Mouse (Mus musculus) retina, postnatal 7 days (tissue): ENCODE results near the gene Dmc1.
A peak's percentile ranks its signal among the peaks of the same experiment; 100 is the strongest.

Source experiments
- DNase-seq: peaks from one replicate; pipeline ENCODE4 v3.0.0-alpha.2; 2012; ENCODE audit warnings: low read depth, low spot score

Dmc1 gene

DNA sequence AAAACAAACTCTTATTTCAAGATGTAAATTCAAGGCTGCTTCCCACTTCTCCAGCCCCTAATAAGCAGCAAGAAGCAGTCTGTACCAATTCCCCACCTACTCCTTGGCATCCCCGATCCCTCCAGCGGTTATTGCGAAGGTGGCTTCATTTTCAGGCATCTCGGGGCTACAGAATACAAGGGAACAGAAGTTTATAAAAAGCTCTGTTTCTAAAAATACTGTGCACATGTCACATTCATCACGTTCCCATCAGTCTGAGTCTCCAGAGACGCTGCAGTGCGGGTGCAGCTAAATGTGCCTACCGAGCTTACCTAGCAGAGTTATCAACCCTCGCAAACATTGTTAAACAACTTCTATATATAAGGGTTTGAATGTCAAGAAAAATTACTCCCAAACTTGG is 42.5 kb downstream of the Dmc1 start:
- DNase-seq: no peak

DNA sequence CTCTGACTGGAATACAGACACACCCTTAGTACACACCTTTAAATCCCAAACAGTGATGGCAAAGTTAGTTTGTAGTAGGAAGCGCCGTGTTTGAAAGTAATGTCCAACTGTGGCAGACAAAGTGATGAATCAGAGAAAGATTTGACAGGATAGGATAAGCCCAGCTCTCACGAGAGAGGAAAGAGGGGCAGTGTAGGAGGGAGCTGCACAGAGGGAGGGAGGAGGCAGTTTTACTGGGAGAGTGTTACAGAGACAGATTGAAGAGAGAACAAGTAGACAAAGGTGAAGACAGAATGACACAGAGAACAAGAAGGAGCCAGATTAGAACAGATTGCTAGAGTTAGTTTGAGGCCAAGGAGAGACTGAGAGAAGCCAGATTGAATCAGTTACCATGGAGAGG is 45.3 kb downstream of the Dmc1 start:
- no peak for DNase-seq

DNA sequence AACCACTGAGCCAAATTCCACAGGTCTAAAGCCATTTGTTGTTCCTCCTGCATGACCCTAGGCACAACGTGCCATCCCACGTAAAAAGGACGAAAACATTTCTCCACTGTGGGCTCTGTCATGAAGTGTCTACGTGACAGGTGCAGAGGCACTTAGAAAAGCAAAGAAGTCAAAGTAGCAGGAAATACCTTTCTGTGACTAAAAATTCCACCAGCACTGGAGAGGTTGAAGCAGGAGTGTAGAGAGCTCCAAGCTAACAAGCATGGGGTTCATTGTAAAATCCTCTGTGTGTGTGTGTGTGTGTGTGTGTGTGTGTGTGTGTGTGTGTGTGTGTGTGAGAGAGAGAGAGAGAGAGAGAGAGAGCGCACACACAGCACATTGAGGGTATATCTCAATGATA is 52.3 kb downstream of the Dmc1 start:
- no peak for DNase-seq

DNA sequence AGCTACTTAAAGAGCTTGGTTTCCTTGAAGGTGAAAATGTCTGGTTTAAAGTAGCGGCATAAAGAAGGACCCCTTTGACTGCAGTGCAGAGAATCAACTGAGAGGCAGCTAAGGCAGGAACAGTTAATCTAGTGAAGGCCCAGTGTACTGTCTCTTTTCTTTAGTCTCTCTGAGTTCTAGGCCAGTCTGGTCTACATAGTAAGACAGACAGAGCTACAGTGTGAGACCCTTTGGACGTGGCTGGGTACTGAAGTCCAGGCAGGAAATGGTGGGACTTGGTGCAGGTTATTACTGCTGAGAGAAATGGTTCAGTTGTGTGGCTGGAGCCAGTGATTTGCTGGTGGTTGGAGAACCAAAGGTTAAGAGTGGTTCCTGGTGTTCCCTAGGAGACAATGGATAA is 56.7 kb downstream of the Dmc1 start:
- no peak for DNase-seq

DNA sequence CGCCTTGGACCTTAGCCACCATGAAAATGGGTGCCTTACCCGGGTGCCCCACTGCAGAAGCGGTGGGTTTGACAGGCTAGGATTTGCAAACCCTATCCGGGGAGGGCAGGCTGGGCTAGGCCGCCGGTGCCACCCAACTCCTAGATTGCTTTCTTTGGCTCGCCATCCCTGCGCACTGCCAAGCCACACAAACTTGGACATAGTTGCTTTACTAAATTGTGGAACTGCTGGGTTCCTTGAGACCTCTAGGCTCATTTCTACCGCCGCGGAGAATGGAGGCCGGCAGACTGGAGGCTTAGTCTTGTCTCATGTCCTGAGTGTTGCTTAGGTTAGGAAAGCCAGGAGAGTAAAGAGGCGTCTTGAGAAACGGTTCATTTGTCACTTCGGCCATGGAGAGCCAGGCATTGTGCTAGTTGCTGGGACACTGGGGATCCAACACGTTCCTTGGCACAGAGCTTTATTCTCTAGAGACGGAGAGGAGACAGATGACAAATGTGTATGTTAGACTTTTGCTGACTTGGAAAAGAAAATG is 57.6 kb downstream of the Dmc1 start:
- no peak for DNase-seq

DNA sequence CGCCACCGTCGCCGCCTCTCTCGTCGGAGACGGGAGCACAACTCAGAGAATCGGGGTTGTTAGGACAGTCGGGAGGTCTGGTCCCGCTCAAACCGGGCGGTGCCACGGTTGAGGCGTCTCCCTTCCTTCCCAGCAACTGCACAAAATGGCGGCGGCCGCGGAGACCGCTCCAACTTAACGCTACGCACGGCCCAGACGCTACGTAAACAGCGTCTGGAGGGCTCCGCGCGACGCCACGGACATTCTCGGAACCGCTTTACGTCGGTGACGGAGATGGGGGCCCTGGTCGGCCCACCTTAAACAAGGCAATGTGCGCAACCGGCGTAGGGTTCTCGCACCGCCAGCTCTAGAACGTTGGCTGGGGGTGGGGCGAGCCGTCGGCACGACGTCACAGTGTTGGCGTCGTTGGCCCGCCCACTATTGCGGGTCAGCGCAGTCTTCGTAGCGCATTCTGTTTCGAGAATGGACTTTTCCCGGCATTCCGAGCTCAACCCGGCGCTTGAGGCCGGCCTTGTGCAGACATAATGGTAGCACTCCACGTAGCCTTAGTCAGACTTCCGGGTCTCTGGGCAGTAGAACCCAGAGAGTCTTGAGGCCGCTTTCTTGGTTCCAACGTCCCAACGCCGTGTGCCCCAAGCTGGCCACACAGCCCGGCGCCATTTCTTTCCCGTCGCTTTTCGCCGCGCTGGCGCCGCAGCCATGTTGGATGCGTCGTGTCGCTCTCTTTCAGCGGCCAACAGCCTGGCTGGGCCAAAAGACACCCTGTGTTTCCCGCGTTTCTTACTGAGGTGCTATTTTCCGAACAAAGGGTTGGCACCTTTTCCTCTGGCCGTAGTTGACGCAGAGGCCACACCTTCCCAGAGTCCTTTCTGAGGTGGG is 58.3 kb downstream of the Dmc1 start, which contains the start of gene Ddx17:
Gene Ddx17, minus strand, starts transcription at position 332 of the 879 bp plus-strand sequence.
- DNase-seq: peak; percentile 98

DNA sequence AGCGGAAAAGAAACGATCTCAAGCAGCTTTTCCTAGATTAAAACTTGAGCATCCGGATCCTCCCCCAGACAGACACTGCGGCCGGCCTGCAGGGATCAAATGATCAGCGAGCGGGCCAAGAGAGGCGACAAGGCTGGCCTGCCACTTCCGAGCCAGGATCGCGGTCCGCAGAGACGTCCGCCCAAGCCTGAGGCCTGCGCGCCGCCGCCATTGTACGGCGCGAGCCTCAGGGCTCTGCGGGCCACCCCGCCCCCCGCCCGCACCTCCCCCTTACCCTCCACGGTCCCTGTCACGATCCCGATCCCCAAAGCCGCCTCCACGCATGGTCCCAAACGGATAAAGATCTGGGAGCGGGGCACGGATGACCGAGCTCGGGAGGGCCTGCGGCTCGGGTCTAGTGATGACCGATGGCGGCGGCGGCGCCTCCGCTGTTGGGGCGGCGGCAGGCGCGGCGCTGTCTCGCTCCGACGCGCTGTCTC is 58.9 kb downstream of the Dmc1 start:
- no peak for DNase-seq

DNA sequence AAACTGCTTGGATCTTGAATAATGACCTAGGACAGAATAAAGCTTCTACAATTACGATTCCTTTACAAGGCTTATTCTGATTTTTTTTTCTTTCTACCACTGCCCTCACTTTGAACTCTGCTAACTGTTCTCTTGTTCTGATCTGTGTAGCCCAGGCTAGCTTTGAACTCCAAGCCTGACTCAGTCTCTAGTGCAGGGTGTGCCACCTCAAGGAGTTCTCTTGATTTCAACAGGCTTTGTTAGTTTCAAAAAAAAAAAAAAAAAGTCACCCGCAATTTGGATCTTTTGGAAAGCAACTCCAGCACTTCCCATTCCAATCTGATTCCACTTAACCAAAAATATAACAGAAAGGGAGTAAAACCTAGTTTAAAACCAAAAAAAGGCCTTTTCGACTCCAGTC is 59.4 kb downstream of the Dmc1 start:
- no peak for DNase-seq

DNA sequence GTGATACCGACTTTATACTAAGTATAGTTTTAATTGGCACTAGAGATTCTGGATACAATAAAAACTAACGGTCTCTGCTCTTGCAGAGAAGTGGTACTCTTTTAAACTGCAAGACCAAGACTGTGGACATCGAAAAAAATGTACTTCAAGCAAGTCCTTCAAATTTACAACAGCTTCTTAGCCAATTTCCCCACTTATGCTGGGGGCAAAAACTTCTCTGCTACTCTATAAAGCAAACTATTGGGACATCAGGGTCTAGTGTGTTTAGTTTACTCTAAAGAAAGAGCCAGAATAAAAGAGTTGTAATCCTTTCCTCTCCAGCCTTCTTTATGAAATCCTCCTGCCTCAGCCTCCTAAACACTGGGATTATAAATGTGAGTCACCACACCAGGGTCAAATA is 60.9 kb downstream of the Dmc1 start:
- no peak for DNase-seq

DNA sequence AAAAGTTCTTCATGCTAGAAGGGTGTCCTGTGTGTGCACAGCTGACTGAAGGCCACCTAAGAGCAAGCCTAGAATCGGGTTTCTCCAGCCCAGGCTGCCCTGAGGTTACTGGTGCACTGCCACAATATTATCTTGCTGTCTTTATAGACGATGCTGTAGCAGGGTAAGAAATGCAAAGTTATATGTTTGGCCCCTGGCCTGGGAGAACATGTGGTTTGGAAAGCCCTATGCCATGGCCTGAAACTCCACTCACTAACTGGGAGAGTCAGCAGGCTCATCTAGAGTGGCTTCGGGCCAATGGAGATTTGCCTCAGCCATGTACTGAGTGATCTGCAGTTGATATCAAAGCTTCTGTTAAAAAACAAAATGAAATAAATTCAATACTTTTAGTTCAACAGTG is 71.1 kb downstream of the Dmc1 start:
- DNase-seq: no peak

DNA sequence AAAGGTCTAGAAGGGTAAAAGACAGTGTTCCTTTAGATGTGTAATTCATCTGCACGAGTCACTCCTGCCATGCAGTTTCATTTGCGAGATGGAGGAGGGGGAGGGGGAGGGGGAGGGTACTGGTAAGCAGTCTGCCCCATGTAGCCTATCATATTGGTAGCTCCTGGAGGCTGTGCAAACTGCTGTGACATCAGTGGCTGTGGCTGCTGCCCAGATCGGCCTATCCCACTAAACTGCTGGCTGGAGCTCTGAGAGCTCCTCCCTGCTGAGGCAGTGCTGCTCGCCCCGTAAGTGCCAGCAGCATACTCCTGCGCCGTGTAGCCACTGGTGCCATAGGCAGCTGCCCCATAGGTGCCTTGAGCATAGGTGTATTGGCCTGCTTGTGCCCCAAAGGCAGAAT is 75.0 kb downstream of the Dmc1 start:
- no peak for DNase-seq

DNA sequence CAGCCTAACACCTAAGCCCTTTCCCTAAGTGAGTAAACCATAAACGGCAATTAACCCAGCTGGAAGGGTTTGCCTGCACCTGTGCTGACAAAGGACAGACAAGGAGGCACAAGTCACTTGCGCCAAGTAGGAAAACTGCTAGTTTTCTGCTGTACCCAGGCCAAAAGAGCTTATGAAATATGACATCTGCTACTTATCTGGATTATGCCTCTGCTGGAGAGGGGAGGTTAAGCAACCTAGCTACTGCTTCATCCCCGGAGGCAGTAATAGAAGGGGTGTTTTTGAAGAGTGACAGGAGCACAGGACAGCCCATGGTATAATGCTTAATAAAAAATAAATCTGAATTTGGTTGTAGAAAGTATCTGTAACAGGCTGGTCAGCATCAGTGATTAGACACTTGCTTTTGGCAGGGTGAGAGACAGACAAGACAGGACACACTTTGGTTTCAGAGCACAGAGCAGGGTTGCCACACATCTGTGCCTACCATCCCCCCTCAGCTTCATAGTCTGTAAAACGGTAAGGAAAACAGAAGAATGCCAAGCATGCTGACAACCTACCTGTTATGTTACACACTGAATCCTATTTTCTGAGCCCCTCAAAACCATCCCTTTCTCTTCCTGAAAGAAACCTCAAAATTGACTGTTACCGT is 76.8 kb downstream of the Dmc1 start:
- peak; percentile 52 for DNase-seq

DNA sequence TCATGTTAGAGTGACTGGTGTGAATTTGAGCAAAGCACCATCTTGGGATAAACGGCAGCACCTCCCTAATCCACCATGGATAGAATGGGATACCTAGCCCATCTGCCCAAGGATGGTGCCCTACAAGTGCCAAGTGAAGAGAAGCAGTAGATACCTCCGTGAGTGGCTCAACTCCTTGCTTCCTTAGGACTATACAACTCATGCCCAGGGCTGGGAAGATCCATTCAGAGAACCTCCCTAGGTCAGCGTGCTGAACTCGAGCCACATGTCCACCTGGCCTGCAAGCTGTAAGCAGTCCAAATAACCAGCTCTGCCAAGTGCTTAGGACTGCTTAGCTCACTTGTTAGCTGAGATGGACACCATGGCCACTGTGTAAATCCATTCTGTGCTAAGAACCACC is 77.7 kb downstream of the Dmc1 start:
- DNase-seq: no peak

DNA sequence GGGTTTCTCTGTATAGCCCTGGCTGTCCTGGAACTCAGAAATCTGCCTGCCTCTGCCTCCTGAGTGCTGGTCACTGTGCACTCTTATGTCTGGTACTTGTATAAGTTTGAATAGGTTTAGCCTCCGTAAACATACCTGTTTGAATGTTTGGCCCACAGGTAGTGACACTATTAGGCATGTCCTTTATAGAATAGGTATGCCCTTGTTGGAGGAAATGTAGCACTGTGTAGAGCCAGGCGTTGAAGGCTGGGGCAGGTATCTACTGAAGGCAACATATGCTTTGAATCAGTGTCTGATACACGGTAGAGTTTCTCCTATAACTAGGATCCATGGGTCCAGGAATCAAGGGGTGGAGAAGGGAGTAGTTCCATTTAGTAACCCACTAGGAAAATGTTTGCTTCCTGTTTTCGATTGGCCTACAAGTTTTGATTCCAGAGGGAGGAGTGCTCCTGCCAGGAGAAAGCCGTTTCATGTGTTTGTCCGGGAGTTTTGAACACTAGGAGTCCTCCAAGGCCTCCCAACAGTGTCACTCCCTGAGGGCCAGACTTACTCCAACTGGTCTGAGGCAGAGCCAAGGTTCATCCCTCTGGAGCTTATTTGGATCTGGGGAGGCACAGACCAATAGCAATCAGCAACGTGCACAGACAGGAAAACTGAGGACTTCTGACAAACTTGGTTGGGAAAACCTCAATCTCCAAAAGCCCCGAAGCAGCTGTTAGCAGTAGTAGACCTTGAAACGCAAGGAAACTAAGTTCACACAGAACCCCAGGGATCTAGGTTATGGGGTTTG is 78.7 kb downstream of the Dmc1 start:
- DNase-seq: no peak

DNA sequence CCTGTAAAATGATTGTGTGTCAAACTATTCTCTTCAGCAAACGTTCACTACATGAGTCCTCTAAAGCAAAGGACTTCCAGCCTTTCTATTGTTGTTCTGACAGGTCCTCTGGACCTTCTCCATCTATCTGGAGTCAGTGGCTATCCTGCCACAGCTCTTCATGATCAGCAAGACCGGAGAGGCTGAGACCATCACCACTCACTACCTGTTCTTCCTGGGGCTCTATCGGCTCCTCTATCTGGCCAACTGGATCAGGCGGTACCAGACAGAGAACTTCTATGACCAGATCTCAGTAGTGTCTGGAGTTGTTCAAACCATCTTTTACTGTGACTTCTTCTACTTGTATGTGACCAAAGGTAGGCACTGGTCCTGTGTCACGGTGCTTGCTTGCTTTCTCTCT is 79.3 kb downstream of the Dmc1 start:
- no peak for DNase-seq

DNA sequence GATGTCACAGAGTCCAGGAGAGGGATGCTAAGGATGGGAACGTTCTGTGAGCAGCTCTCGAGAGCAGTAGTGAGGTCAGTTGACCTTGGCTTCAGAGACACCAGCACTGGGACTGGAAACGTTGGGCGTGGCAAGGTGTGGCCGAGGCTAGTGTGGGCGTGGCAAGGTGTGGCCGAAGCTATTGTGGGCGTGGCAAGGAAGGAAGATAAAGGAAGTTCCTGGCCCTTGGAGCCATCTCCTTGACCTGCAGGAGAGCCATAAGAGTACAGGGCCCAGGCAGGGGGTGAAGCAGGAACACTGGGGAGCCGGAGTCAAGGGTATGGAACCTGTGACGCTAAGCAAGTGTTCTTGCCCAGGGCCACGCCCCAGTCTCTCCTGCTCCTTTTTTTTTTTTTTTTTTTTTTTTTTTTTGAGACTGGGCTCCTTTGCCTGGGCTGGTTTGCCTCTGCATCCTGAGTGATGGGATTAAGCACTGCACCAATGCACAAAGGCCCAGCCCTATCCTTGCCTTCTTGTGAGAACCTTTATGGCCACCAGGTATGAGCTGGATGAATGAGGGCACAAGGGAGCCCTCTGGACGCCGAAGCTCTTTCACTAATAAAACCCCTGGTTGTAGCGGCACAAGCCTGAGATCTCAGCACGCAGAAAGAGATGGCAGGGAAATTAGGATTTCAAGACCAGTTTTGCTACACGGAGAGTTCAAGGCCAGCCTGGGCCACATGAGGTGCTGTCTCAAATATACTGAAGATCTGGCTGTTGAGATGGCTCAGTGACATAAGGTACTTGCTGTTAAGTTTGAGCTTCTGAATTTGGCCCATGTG is 85.3 kb downstream of the Dmc1 start:
- DNase-seq: no peak

DNA sequence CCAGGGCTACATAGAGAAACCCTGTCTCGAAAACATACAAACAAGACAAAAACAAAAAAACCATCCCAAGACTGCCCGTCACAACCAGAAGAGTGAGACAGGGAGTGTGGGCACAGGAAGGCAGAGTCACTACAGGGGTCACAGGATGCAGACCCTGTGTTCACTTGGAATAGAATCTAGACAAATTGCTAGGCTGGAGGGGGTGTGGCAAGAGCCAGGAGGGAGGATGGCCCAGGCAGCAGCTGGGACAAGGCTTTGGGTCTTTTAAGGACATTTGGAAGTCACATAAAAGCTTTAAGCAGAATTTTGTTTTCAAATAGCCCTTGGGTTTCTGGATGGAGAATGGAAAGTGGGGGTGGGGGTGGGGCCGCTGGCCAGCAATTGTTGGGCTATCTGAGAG is 86.3 kb downstream of the Dmc1 start:
- no peak for DNase-seq

DNA sequence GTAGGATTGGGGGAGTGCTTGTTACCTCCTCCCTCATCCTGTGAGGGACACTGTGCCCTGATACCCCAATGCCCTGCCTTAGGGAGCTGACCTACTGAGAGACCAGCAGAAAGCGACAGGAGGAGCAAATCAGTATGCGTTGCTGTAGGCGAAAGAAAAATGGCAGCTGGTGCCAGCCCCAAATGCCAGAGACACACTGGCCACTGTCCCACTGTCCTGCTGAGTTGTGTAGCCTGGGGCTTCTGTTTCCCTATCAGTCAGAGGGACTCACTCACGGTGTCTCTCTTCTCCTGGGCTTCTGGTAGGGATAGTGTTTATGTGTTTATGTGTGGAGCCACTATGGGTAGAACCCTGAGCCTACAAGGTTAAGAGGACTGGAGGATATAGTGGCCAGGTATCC is 87.2 kb downstream of the Dmc1 start:
- DNase-seq: no peak

DNA sequence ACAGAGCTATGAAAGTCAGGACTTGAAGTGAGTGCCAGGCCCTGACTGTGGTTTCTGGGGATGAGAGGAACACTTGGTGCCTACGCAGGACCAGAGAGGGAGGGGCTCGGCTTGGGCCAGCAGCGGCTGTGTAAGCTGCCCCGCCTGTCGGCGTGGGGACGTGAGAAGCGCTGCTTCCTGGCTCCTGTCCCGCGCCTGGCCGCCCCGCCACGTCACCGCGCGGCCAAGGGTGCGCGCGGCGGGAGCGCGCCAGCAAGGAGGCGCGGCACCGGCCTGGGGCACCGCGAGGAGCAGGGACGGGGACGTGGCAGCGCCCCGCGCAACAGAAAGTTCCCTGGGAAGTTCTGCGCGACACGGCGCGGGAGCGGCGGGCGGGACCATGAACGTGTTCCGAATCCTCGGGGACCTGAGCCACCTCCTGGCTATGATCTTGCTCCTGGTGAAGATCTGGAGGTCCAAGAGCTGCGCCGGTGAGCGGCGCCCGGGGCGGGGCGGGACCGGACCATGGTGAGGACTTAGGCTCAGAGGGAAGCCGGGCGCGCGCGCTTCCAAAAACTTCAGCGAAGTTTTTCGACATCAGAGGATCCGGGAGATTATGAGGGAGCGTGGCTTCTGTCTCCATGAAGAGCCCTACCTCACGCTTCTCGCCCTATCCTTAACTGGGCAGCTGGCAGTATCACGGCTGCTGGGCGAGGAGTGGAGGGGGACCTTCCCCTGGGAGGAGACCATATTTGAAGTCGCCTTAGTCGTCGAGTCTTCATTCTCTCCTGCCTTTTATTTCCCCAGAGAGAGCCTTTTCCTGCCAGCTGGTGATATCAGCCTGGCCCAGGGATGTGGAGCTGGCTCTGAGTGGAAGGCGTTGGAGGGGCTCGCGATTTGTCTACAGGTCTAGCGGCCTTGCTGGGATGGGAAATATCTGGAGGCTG is 88.5 kb downstream of the Dmc1 start, which contains the start of gene Kdelr3:
Gene Kdelr3, plus strand, starts transcription at position 241 of the 926 bp plus-strand sequence.
- DNase-seq: peak; percentile 42

DNA sequence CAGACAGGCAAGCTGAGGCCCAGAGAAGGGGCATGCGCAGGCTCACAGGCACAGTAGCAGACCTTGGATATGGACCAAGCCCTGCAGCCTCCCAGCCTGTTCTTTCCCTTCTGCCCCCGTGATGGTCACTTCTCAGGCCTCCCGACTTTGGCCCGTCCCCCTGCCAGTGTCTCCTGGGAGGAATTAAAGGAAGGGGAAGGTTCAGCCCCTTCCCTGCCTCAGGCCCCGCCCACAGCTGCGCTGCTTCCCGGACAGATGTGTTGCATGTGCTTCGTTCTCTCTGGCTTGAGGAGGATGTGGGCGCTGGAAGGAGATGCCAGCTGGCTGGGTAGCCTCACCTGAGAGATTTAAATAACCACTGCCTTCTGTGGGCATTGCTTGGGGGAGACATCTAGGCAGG is 91.0 kb downstream of the Dmc1 start:
- no peak for DNase-seq
